Mouse (Mus musculus) G1E (cell line): ENCODE data around the gene Olfr279. TPM values are rescaled to one million over a fixed set of nuclear protein-coding genes. Genes with fewer than 3 reads are reported as not detected.

Source experiments
- ATAC-seq: 2 replicates; pipeline ENCODE4 v1.8.0; 2016; ENCODE audit warnings: mild to moderate bottlenecking; ENCODE audit not compliant: insufficient number of reproducible peaks, poor library complexity, low FRiP score, severe bottlenecking; ENCODE audit errors: extremely low read depth
- DNase-seq: peaks from one replicate; pipeline ENCODE4 v3.0.0; 2012; ENCODE audit warnings: low spot score
- H3K27me3 ChIP-seq: 2 replicates; pipeline ENCODE4 v1.6.1; 2012; ENCODE audit warnings: mild to moderate bottlenecking, low read length, inconsistent platforms; ENCODE audit not compliant: insufficient read depth
- H3K36me3 ChIP-seq: replicated peaks from 2 replicates; pipeline ENCODE3; 2012; ENCODE audit warnings: mild to moderate bottlenecking, inconsistent platforms
- H3K4me1 ChIP-seq: 2 replicates; pipeline ENCODE4 v1.6.1; 2012; ENCODE audit warnings: low read depth, low read length, inconsistent platforms, mixed read lengths; ENCODE audit not compliant: insufficient read depth
- H3K4me3 ChIP-seq: 2 replicates; pipeline ENCODE4 v1.5.1; 2012; ENCODE audit warnings: low read depth, mild to moderate bottlenecking, inconsistent platforms, low read length, moderate library complexity, mixed read lengths
- H3K9me3 ChIP-seq: replicated peaks from 2 replicates; pipeline ENCODE4 v1.6.1; 2012; ENCODE audit warnings: inconsistent platforms
- CTCF ChIP-seq: IDR thresholded peaks from 2 replicates; pipeline ENCODE4 v1.5.1; 2012; ENCODE audit warnings: low read depth, low read length, inconsistent platforms, mixed read lengths
- GATA1 ChIP-seq: IDR thresholded peaks from 2 replicates; pipeline ENCODE4 v1.6.1; 2012; ENCODE audit warnings: borderline replicate concordance, low read length, inconsistent platforms, mixed read lengths
- GATA2 ChIP-seq: IDR thresholded peaks from 2 replicates; pipeline ENCODE4 v1.6.1; 2012; ENCODE audit warnings: low read depth, low read length, inconsistent platforms, borderline replicate concordance
- POLR2AphosphoS5 ChIP-seq: IDR thresholded peaks from 2 replicates; pipeline ENCODE4 v1.6.1; 2012; ENCODE audit warnings: low read depth, low read length, inconsistent platforms; ENCODE audit not compliant: insufficient replicate concordance
- TAL1 ChIP-seq: conservative IDR thresholded peaks from 2 replicates; pipeline ENCODE4 v1.6.1; 2012; ENCODE audit warnings: low read depth, low read length, inconsistent platforms, mixed read lengths
- polyA plus RNA-seq: library from polyadenylated mRNA; stranded (reverse); fragments of >175 nt; gene quantifications from 2 replicates; pipeline ENCODE4 v1.2.3, GENCODE M21; 2012
- total RNA-seq, 2 experiments: library from RNA; stranded (forward) in 1 of 2; stranded (reverse) in 1 of 2; fragments of 200-1000 nt in 1 of 2; fragments of >200 nt in 1 of 2; fragmentation: Nextera tagmentation in 1 of 2; gene quantifications; 2 replicates each; pipeline ENCODE4 v1.2.3; 2014 to 2017

Olfr279 gene
- total and polyA plus RNA-seq, 3 experiments, result 0.11 TPM; not detected in 2

- Histone ChIP-seq H3K4me1 (no peaks in the 10 kb centered on the region), H3K27me3 (peaks cover 11% of the 10 kb centered on the region), H3K9me3 (no peaks in the 10 kb centered on the region), H3K4me3 (no peak overlapping the region), H3K36me3 (no peaks in the 10 kb centered on the region)
- peak; percentile 18 for DNase-seq
- peak; percentile 75 for TF ChIP-seq CTCF
- TF ChIP-seq GATA1, result no peak
- ATAC-seq, result no peak
Observed at GRCm38 (mm10) chr15:98475382-98475781, 16.8 kb upstream of the Olfr279 start.

GRCm38 (mm10) chr15:98476281-98476680 is 15.9 kb upstream of the Olfr279 start:
- no peaks in the 10 kb centered on the region for H3K36me3 ChIP-seq
- no peak overlapping the region for H3K4me3 ChIP-seq
- no peaks in the 10 kb centered on the region for H3K9me3 ChIP-seq
- H3K4me1 ChIP-seq, result no peaks in the 10 kb centered on the region
- no peak for TF ChIP-seq GATA2
- no peak for TF ChIP-seq CTCF
- no peak for DNase-seq
- no peak for ATAC-seq
- peaks cover 9% of the 10 kb centered on the region for H3K27me3 ChIP-seq

- DNase-seq, result no peak
- Histone ChIP-seq H3K4me3 (no peak overlapping the region), H3K9me3 (no peaks in the 10 kb centered on the region), H3K4me1 (no peaks in the 10 kb centered on the region; the same call in 1 of the 2 replicates), H3K27me3 (peaks cover 17% of the 10 kb centered on the region; the same call in 1 of the 2 replicates), H3K36me3 (no peaks in the 10 kb centered on the region)
- TF ChIP-seq GATA1, result no peak
- TF ChIP-seq TAL1, result no peak
- TF ChIP-seq CTCF, result no peak
- no peak for TF ChIP-seq POLR2AphosphoS5
- TF ChIP-seq GATA2, result no peak
- no peak for ATAC-seq
Observed at GRCm38 (mm10) chr15:98479568-98480102, 12.6 kb upstream of the Olfr279 start.

GRCm38 (mm10) chr15:98482701-98483100 is 9.5 kb upstream of the Olfr279 start, which contains the start of gene Lalba:
Gene Lalba (minus strand): TSS chr15:98482721.
- no peaks in the 10 kb centered on the region for H3K9me3 ChIP-seq
- DNase-seq (no peak), ATAC-seq (no peak)
- no peak within 1 kb of the TSS for H3K4me3 ChIP-seq
- TF ChIP-seq TAL1 (no peak), CTCF (no peak), GATA2 (no peak), GATA1 (no peak), POLR2AphosphoS5 (no peak)
- no peaks in the 10 kb centered on the region; the same call in 1 of the 2 replicates for H3K4me1 ChIP-seq
- peaks cover 14% of the 10 kb centered on the region; the same call in 1 of the 2 replicates for H3K27me3 ChIP-seq
- H3K36me3 ChIP-seq, result no peaks in the 10 kb centered on the region

- TF ChIP-seq TAL1, result no peak
- Histone ChIP-seq H3K9me3 (peaks cover 2% of the 10 kb centered on the region; the same call in 1 of the 2 replicates), H3K27me3 (peaks cover 14% of the 10 kb centered on the region; the same call in 1 of the 2 replicates), H3K36me3 (no peaks in the 10 kb centered on the region), H3K4me3 (no peak overlapping the region), H3K4me1 (peaks cover 2% of the 10 kb centered on the region; the same call in 1 of the 2 replicates)
- DNase-seq (no peak), ATAC-seq (no peak)
Observed at GRCm38 (mm10) chr15:98483907-98484886, 8.0 kb upstream of the Olfr279 start.

GRCm38 (mm10) chr15:98486433-98487021 is 5.7 kb upstream of the Olfr279 start:
- no peak for TF ChIP-seq CTCF
- Histone ChIP-seq H3K4me3 (no peak overlapping the region), H3K9me3 (peaks cover 2% of the 10 kb centered on the region; the same call in 1 of the 2 replicates), H3K4me1 (peaks cover 2% of the 10 kb centered on the region; the same call in 1 of the 2 replicates), H3K27me3 (peaks cover 10% of the 10 kb centered on the region; the same call in 1 of the 2 replicates), H3K36me3 (no peaks in the 10 kb centered on the region)
- ATAC-seq (no peak), DNase-seq (no peak)

GRCm38 (mm10) chr15:98491332-98491731 is 870 bp upstream of the Olfr279 start:
- TF ChIP-seq GATA1, result no peak
- no peak for TF ChIP-seq TAL1
- no peak for TF ChIP-seq GATA2
- no peak for TF ChIP-seq CTCF
- TF ChIP-seq POLR2AphosphoS5, result no peak
- Histone ChIP-seq H3K27me3 (peaks cover 3% of the 10 kb centered on the region), H3K4me3 (no peak overlapping the region), H3K9me3 (peaks cover 2% of the 10 kb centered on the region; the same call in 1 of the 2 replicates), H3K36me3 (no peaks in the 10 kb centered on the region), H3K4me1 (peaks cover 2% of the 10 kb centered on the region; the same call in 1 of the 2 replicates)
- ATAC-seq, result no peak
- DNase-seq, result no peak
